Mouse (Mus musculus) hindbrain, embryonic 14.5 days (tissue): Measurements from ENCODE around the gene Sytl1. TPM values are rescaled to one million over a fixed set of nuclear protein-coding genes. Genes with fewer than 3 reads are reported as not detected.

Source experiments
- ATAC-seq: fragments of 200-750 bp; cut with Nextera tagmentation; 2 replicates; pipeline ENCODE4 v1.8.0; 2017; ENCODE audit warnings: moderate number of reproducible peaks, mild to moderate bottlenecking, moderate TSS enrichment, moderate library complexity; ENCODE audit not compliant: low FRiP score
- DNase-seq: peaks from one replicate; pipeline ENCODE4 v3.0.0-alpha.2; 2015; ENCODE audit warnings: low spot score
- H3K27ac ChIP-seq: fragments of 300-500 bp; sonication (generic); 2 replicates; pipeline ENCODE4 v1.5.1; 2014; ENCODE audit warnings: mild to moderate bottlenecking, moderate library complexity
- H3K27me3 ChIP-seq: fragments of 300-500 bp; sonication (generic); 2 replicates; pipeline ENCODE4 v1.6.1; 2014; ENCODE audit warnings: mild to moderate bottlenecking, low read length, mixed read lengths; ENCODE audit not compliant: control insufficient read depth, insufficient read depth
- H3K36me3 ChIP-seq: fragments of 300-500 bp; sonication (generic); replicated peaks from 2 replicates; pipeline ENCODE4 v1.6.1; 2014; ENCODE audit not compliant: control insufficient read depth, insufficient read depth
- H3K4me1 ChIP-seq: fragments of 300-500 bp; sonication (generic); replicated peaks from 2 replicates; pipeline ENCODE4 v1.6.1; 2014; ENCODE audit warnings: antibody characterized with exemption, low read length, mixed read lengths; ENCODE audit not compliant: control insufficient read depth, insufficient read depth
- H3K4me2 ChIP-seq: fragments of 300-500 bp; sonication (generic); replicated peaks from 2 replicates; pipeline ENCODE4 v1.6.1; 2014; ENCODE audit warnings: mild to moderate bottlenecking, moderate library complexity
- H3K4me3 ChIP-seq: fragments of 300-500 bp; sonication (generic); replicated peaks from 2 replicates; pipeline ENCODE4 v1.5.1; 2014; ENCODE audit warnings: mild to moderate bottlenecking, low read length
- H3K9ac ChIP-seq: fragments of 300-500 bp; sonication (generic); 2 replicates; pipeline ENCODE4 v1.6.1; 2014
- H3K9me3 ChIP-seq: fragments of 300-500 bp; sonication (generic); 2 replicates; pipeline ENCODE4 v1.6.1; 2016; ENCODE audit warnings: low read length; ENCODE audit not compliant: control insufficient read depth
- WGBS: fragments of 180-500 bp; shearing (Covaris S2); extraction: QIAGEN DNeasy Blood & Tissue Kit; methylation state at CpG from one replicate; pipeline ENCODE4 v1.1.7; 2014; 5-methylcytosine and 5-hydroxymethylcytosine counted together
- polyA plus RNA-seq: library from polyadenylated mRNA; unstranded; fragments of >200 nt; fragmentation: Nextera tagmentation; extraction: Ambion mirVana; gene quantifications from 2 replicates; pipeline ENCODE4 v1.2.1, GENCODE M21; 2014

Sytl1 gene
- polyA plus RNA-seq, 1 experiment from 2014 or later = 0.43 TPM

GRCm38 (mm10) chr4:133268931-133269330 is 6.0 kb upstream of the Sytl1 start:
- Histone ChIP-seq H3K36me3 (peaks cover 60% of the 10 kb centered on the region), H3K9me3 (peaks cover 3% of the 10 kb centered on the region; the same call in 1 of the 2 replicates), H3K4me3 (no peak overlapping the region)

GRCm38 (mm10) chr4:133266248-133266880 is 3.5 kb upstream of the Sytl1 start:
- Histone ChIP-seq H3K9ac (no peak overlapping the region), H3K4me3 (no peak overlapping the region), H3K27me3 (no peaks in the 10 kb centered on the region), H3K27ac (no peak overlapping the region), H3K36me3 (peaks cover 64% of the 10 kb centered on the region), H3K9me3 (peaks cover 3% of the 10 kb centered on the region; the same call in 1 of the 2 replicates), H3K4me1 (no peaks in the 10 kb centered on the region), H3K4me2 (no peak overlapping the region)
- ATAC-seq (no peak), DNase-seq (no peak)
- WGBS = 97% methylated on average over 12 of the region's 12 CpGs

More at GRCm38 (mm10) chr4:133268931-133269330, 6.0 kb upstream of the Sytl1 start:
- ATAC-seq (no peak), DNase-seq (no peak)
- Histone ChIP-seq H3K4me1 (no peaks in the 10 kb centered on the region), H3K4me2 (no peak overlapping the region), H3K27ac (no peak overlapping the region), H3K9ac (no peak overlapping the region), H3K27me3 (no peaks in the 10 kb centered on the region)
- WGBS = 98% methylated on average over 3 of the region's 3 CpGs

- no peak overlapping the region for H3K4me3 ChIP-seq
- no peaks in the 10 kb centered on the region for H3K4me1 ChIP-seq
- 96% methylated on average over 4 of the region's 4 CpGs for WGBS
- no peak overlapping the region for H3K9ac ChIP-seq
- peaks cover 62% of the 10 kb centered on the region for H3K36me3 ChIP-seq
- DNase-seq (no peak), ATAC-seq (no peak)
- no peaks in the 10 kb centered on the region for H3K27me3 ChIP-seq
- H3K4me2 ChIP-seq = no peak overlapping the region
- H3K9me3 ChIP-seq = peaks cover 3% of the 10 kb centered on the region; the same call in 1 of the 2 replicates
- no peak overlapping the region for H3K27ac ChIP-seq
Observed at GRCm38 (mm10) chr4:133265759-133266158, 2.8 kb upstream of the Sytl1 start.

GRCm38 (mm10) chr4:133265297-133265696 is 2.4 kb upstream of the Sytl1 start:
- 97% methylated on average over 3 of the region's 3 CpGs for WGBS
- no peaks in the 10 kb centered on the region for H3K27me3 ChIP-seq
- H3K27ac ChIP-seq = no peak overlapping the region
- H3K9me3 ChIP-seq = peaks cover 3% of the 10 kb centered on the region; the same call in 1 of the 2 replicates
- no peak overlapping the region for H3K4me3 ChIP-seq
- H3K36me3 ChIP-seq = peaks cover 60% of the 10 kb centered on the region
- no peaks in the 10 kb centered on the region for H3K4me1 ChIP-seq
- H3K9ac ChIP-seq = no peak overlapping the region
- DNase-seq (no peak), ATAC-seq (no peak)
- H3K4me2 ChIP-seq = no peak overlapping the region

DNA sequence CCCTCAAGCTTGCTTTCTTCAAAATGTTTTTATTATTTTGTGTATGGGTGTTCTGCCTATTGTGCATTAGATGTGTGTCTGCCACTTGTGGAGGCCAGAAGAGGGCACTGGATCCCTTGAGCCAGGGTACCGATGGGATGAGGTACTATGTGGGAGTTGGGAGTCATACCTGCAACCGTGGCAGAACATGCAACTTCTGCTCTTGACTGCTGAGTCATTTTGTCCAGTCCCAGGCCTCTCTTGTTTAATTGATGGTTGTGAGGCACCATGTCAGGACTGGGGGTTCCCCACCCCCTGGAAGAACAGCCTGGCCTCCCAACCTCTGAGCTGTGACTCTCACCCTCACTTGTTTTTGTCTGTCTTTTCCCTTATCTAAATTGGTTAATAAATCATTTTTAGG is 1.6 kb upstream of the Sytl1 start:
- DNase-seq (no peak), ATAC-seq (no peak)
- Histone ChIP-seq H3K4me1 (no peaks in the 10 kb centered on the region), H3K9ac (no peak overlapping the region), H3K36me3 (peaks cover 54% of the 10 kb centered on the region), H3K9me3 (peaks cover 3% of the 10 kb centered on the region; the same call in 1 of the 2 replicates), H3K4me3 (no peak overlapping the region), H3K27ac (no peak overlapping the region), H3K4me2 (no peak overlapping the region), H3K27me3 (no peaks in the 10 kb centered on the region)
- 94% methylated on average over 2 of the region's 2 CpGs for WGBS

DNA sequence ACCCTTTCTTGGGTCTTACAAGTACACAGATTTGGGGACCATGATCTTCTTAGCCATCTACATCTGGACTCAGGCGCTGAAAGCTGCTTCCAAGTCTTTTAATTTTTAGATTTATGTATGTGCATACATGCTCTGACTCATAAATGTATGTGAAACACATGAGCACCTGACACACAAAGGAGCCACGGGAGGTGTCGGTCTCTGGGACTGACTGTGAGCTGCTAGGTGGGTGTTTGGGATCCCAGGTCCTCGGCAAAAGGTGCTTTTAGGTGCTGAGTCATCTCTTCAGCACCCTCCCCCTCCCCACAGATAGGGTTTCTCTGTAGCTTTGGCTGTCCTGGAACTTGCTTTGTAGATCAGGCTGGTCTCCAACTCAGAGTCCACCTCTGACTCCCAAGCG is 843 bp upstream of the Sytl1 start:
- Histone ChIP-seq H3K36me3 (peaks cover 46% of the 10 kb centered on the region), H3K27me3 (no peaks in the 10 kb centered on the region), H3K4me1 (no peaks in the 10 kb centered on the region), H3K4me3 (no peak overlapping the region), H3K27ac (no peak overlapping the region), H3K4me2 (no peak overlapping the region), H3K9me3 (peaks cover 3% of the 10 kb centered on the region; the same call in 1 of the 2 replicates), H3K9ac (no peak overlapping the region)
- 91% methylated on average over 5 of the region's 5 CpGs for WGBS
- ATAC-seq = no peak
- no peak for DNase-seq

GRCm38 (mm10) chr4:133262375-133262765 is 543 bp downstream of the Sytl1 start:
- H3K9me3 ChIP-seq = peaks cover 3% of the 10 kb centered on the region; the same call in 1 of the 2 replicates
- H3K36me3 ChIP-seq = peaks cover 32% of the 10 kb centered on the region
- H3K27me3 ChIP-seq = peaks cover under 1% of the 10 kb centered on the region; the same call in 1 of the 2 replicates
- ATAC-seq (no peak), DNase-seq (no peak)
- H3K4me3 ChIP-seq = no peak overlapping the region
- no peaks in the 10 kb centered on the region for H3K4me1 ChIP-seq
- H3K9ac ChIP-seq = no peak overlapping the region
- WGBS = 71% methylated on average over 7 of the region's 7 CpGs
- no peak overlapping the region for H3K4me2 ChIP-seq
- H3K27ac ChIP-seq = no peak overlapping the region

DNA sequence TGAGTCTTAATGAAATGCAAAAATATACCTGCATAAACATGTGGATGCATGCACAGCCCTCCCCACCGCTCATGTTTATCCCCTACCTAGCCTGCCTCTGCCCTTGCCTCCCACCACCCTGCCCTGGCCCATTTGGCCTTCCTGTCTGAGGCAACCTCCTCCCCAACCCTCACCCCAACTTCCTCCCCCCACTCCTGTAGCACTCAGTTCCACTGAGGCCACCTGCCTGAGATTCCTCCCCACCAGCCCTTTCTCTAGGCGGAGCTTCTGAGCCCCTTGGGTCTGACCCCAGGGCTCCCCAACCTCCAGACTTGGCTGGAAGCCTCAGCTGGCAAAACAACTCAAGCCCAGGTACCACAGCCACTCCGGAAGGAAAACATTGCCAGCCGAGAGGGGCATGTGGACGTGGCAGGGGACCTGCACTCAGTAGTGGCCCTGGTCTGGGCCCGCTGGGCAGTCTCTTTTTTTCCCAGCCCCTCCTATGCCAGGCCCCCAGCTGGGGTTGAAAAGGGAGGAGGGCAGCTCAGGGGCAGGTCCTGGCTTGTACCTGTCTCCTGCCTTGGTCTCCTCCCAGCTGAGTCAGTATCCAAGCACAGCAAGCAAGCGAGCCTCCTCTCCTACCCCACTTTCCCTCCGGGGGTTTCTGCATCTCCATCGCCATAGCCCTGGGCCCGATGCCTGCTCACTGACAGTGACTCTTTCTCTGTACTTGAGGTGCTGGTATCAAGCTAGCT is 1.1 kb downstream of the Sytl1 start:
- no peak overlapping the region for H3K4me3 ChIP-seq
- WGBS = 46% methylated on average over 10 of the region's 10 CpGs
- H3K9ac ChIP-seq = no peak overlapping the region
- H3K27ac ChIP-seq = no peak overlapping the region
- peaks cover 26% of the 10 kb centered on the region for H3K36me3 ChIP-seq
- H3K4me2 ChIP-seq = no peak overlapping the region
- H3K27me3 ChIP-seq = peaks cover 6% of the 10 kb centered on the region; the same call in 1 of the 2 replicates
- H3K4me1 ChIP-seq = no peaks in the 10 kb centered on the region
- H3K9me3 ChIP-seq = peaks cover 3% of the 10 kb centered on the region; the same call in 1 of the 2 replicates
- DNase-seq = no peak
- no peak for ATAC-seq

GRCm38 (mm10) chr4:133257798-133258408 is 5.0 kb downstream of the Sytl1 start:
- no peak for ATAC-seq
- Histone ChIP-seq H3K9me3 (no peaks in the 10 kb centered on the region), H3K4me2 (no peak overlapping the region), H3K4me3 (no peak overlapping the region), H3K27me3 (peaks cover 25% of the 10 kb centered on the region), H3K36me3 (no peaks in the 10 kb centered on the region), H3K9ac (no peak overlapping the region), H3K4me1 (no peaks in the 10 kb centered on the region), H3K27ac (no peak overlapping the region)
- 85% methylated on average over 12 of the region's 12 CpGs for WGBS
- no peak for DNase-seq
